Mouse (Mus musculus) intestine, embryonic 15.5 days (tissue): Measurements from ENCODE around the gene Mapk10. TPM values are rescaled to one million over a fixed set of nuclear protein-coding genes. Genes with fewer than 3 reads are reported as not detected.

ENCODE experiments used
- ATAC-seq: fragments of 200-750 bp; cut with Nextera tagmentation; 2 replicates; pipeline ENCODE4 v1.8.0; 2017; ENCODE audit warnings: moderate TSS enrichment, moderate library complexity
- H3K27ac ChIP-seq: fragments of 300-500 bp; sonication (generic); 2 replicates; pipeline ENCODE4 v1.5.1; 2015; ENCODE audit warnings: mild to moderate bottlenecking, inconsistent platforms
- H3K27me3 ChIP-seq: fragments of 300-500 bp; sonication (generic); replicated peaks from 2 replicates; pipeline ENCODE4 v1.6.1; 2015; ENCODE audit warnings: inconsistent platforms
- H3K36me3 ChIP-seq: fragments of 300-500 bp; sonication (generic); 2 replicates; pipeline ENCODE4 v1.6.1; 2015; ENCODE audit warnings: inconsistent platforms
- H3K4me1 ChIP-seq: fragments of 300-500 bp; sonication (generic); replicated peaks from 2 replicates; pipeline ENCODE4 v1.6.1; 2015; ENCODE audit warnings: inconsistent platforms
- H3K4me2 ChIP-seq: fragments of 300-500 bp; sonication (generic); replicated peaks from 2 replicates; pipeline ENCODE4 v1.6.1; 2015; ENCODE audit warnings: mild to moderate bottlenecking, inconsistent platforms
- H3K4me3 ChIP-seq: fragments of 300-500 bp; sonication (generic); replicated peaks from 2 replicates; pipeline ENCODE4 v1.5.1; 2015; ENCODE audit warnings: inconsistent platforms
- H3K9ac ChIP-seq: fragments of 300-500 bp; sonication (generic); 2 replicates; pipeline ENCODE4 v1.6.1; 2015; ENCODE audit warnings: inconsistent platforms
- H3K9me3 ChIP-seq: fragments of 300-500 bp; sonication (generic); 2 replicates; pipeline ENCODE4 v1.6.1; 2016; ENCODE audit warnings: inconsistent platforms
- WGBS: fragments of 180-500 bp; shearing (Covaris S2); methylation state at CpG from one replicate; pipeline ENCODE4 v1.1.7; 2015; 5-methylcytosine and 5-hydroxymethylcytosine counted together
- polyA plus RNA-seq: library from polyadenylated mRNA; unstranded; fragments of >200 nt; fragmentation: Nextera tagmentation; extraction: Ambion mirVana; gene quantifications from 2 replicates; pipeline ENCODE4 v1.2.1, GENCODE M21; 2015

The Mapk10 gene
- polyA plus RNA-seq, 1 experiment from 2014 or later = 6.5 TPM

DNA sequence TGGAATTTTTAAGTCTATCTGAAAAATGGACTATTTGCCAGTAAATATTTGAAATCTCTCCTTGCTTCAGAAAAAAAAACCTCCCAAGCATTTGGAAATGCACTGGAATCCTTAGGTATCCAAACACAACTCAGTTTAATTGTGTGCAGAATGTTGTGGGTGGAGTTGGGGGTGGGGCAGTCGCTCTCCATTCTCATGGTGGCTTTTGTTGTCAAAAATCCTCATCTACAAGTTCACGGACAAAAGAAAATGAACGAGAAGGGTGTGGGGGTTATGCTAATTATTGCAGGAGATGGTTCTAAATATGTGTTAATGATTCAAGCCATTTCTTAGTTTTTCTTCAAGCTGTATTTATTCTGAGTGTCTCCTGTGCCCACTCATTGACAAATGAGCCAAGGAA, 49.6 kb downstream of the Mapk10 start:
- H3K4me2 ChIP-seq = no peak overlapping the region
- ATAC-seq = no peak
- 60% methylated on average over 3 of the region's 3 CpGs for WGBS
- H3K9ac ChIP-seq = no peak overlapping the region
- no peak overlapping the region for H3K4me3 ChIP-seq
- no peaks in the 10 kb centered on the region for H3K36me3 ChIP-seq
- no peaks in the 10 kb centered on the region for H3K27me3 ChIP-seq
- H3K27ac ChIP-seq = no peak overlapping the region
- no peaks in the 10 kb centered on the region for H3K4me1 ChIP-seq
- H3K9me3 ChIP-seq = no peaks in the 10 kb centered on the region

- Histone ChIP-seq H3K9me3 (no peaks in the 10 kb centered on the region), H3K27me3 (no peaks in the 10 kb centered on the region), H3K4me1 (no peaks in the 10 kb centered on the region), H3K27ac (no peak overlapping the region), H3K9ac (no peak overlapping the region), H3K36me3 (no peaks in the 10 kb centered on the region), H3K4me3 (no peak overlapping the region), H3K4me2 (no peak overlapping the region)
- ATAC-seq = no peak
- 20% methylated on average over 1 of the region's 1 CpGs for WGBS
Measured at GRCm38 (mm10) chr5:103161196-103161540, 50.0 kb downstream of the Mapk10 start.

DNA sequence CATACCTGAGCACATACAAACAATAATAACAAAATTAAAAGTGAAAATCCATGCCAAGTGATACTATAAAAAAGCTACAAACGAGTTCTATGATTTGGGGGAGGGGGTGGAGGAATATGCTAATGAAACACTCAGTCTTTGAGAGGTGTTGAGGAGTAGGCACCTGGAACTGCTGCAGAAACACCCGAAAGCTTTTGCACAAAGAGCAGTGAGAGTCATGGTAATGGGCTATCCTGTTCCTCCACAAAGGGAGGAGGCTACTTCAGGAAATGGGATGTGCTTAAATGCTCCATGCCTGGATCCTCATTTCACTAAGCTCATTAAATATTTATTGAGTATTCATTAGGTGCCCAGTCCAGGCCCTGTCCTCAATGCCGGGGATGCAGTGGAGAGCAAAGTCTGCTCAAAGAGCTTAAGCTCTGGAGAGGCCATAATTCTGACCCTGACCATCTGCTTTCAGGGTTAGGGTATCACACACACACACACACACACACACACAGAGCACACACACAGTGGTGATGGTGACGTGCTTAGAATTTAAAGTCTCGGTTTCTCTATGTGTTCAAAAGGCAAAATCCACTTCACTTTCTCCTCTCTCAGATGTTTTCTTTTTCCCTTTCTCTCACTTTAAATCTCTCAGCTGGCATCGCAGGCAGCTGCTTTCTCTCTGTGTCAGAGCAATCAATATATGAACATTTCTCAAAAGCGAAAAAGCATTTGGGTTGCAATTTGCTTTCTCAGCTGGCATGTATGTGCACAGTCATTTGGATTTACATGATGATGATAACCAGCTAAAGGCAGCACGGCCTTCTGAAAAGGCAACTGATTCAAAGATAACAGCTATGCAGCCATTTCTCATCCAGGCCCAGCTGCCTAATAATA, 50.6 kb downstream of the Mapk10 start:
- Histone ChIP-seq H3K27ac (no peak overlapping the region), H3K4me1 (no peaks in the 10 kb centered on the region), H3K9me3 (no peaks in the 10 kb centered on the region), H3K4me3 (no peak overlapping the region), H3K9ac (no peak overlapping the region), H3K4me2 (no peak overlapping the region), H3K27me3 (no peaks in the 10 kb centered on the region), H3K36me3 (no peaks in the 10 kb centered on the region)
- WGBS = 60% methylated on average over 8 of the region's 8 CpGs
- no peak for ATAC-seq

DNA sequence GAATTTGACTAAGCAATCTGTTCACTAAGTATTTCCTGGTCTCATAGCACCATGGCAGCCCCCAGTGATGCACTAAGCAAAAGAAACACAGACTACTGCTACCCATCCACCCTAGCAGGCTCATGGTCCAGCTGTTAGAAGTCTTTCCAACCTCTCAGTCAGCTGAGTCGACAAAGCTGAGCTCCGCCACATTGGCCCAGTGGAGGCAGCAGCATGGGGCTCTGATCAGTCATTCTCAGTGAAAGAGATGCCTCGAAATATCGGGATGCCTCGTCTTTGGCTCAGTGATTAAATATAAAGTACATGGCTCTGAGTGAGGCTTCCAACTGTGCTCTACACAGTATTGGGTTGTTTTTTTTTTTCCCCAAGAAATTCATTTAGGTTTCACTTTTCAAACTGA, 70.2 kb downstream of the Mapk10 start:
- no peak overlapping the region for H3K4me2 ChIP-seq
- H3K9me3 ChIP-seq = no peaks in the 10 kb centered on the region
- no peaks in the 10 kb centered on the region for H3K4me1 ChIP-seq
- ATAC-seq = no peak
- H3K27ac ChIP-seq = no peak overlapping the region
- H3K4me3 ChIP-seq = no peak overlapping the region
- 80% methylated on average over 5 of the region's 5 CpGs for WGBS
- H3K9ac ChIP-seq = no peak overlapping the region
- H3K36me3 ChIP-seq = no peaks in the 10 kb centered on the region
- H3K27me3 ChIP-seq = no peaks in the 10 kb centered on the region

DNA sequence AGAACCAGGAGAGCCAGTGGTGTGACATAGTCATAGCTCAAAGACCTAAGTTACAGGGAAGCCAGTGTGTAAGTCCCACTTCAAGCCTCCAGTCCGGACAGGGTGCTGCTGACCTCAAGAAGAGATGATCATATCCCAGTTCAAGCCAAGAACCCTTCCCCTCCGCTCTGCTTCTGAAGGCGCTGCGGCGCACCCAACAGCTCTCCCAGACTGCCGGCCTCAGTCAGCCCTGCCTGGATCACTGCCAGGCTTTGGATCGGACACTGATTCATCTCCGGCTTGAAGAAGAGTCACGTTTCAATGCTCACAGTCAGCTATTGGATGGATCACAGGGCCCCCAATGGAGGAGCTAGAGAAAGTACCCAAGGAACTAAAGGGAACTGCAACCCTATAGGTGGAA, 76.3 kb downstream of the Mapk10 start:
- Histone ChIP-seq H3K4me1 (no peaks in the 10 kb centered on the region), H3K4me2 (no peak overlapping the region), H3K36me3 (no peaks in the 10 kb centered on the region), H3K27ac (no peak overlapping the region), H3K4me3 (no peak overlapping the region), H3K9me3 (no peaks in the 10 kb centered on the region), H3K27me3 (no peaks in the 10 kb centered on the region), H3K9ac (no peak overlapping the region)
- 64% methylated on average over 9 of the region's 9 CpGs for WGBS
- no peak for ATAC-seq

DNA sequence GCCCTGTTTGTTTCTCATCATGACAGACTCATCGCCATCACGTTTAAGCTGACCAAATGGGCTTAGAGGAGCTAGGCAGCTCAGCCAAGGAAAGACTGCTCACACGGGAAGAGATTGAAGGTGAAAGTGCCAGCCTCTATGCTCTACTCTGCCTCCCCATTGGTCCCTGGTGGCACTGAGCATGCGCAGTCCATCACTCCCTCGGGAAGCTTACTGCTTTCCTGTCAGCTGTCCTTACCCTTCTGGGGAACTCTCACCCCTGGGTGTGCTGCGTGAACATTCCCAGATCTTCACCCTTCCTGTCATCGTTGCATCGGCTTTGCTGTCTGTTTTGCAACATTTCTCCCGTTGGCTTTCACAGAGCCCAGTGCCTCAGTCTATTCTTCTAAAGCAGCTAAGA, 77.5 kb downstream of the Mapk10 start:
- 65% methylated on average over 9 of the region's 9 CpGs for WGBS
- no peak for ATAC-seq
- no peak overlapping the region for H3K9ac ChIP-seq
- no peaks in the 10 kb centered on the region for H3K36me3 ChIP-seq
- no peak overlapping the region for H3K4me3 ChIP-seq
- H3K4me1 ChIP-seq = no peaks in the 10 kb centered on the region
- H3K4me2 ChIP-seq = no peak overlapping the region
- no peaks in the 10 kb centered on the region for H3K27me3 ChIP-seq
- H3K9me3 ChIP-seq = no peaks in the 10 kb centered on the region
- no peak overlapping the region for H3K27ac ChIP-seq

- ATAC-seq = no peak
- H3K27me3 ChIP-seq = no peaks in the 10 kb centered on the region
- no peaks in the 10 kb centered on the region for H3K4me1 ChIP-seq
- H3K4me3 ChIP-seq = no peak overlapping the region
- no peak overlapping the region for H3K27ac ChIP-seq
- no peaks in the 10 kb centered on the region for H3K36me3 ChIP-seq
- WGBS = 76% methylated on average over 6 of the region's 6 CpGs
- no peaks in the 10 kb centered on the region for H3K9me3 ChIP-seq
- H3K4me2 ChIP-seq = no peak overlapping the region
- H3K9ac ChIP-seq = no peak overlapping the region
Measured at GRCm38 (mm10) chr5:103132814-103133213, 78.3 kb downstream of the Mapk10 start.

GRCm38 (mm10) chr5:103119618-103120017, 91.5 kb downstream of the Mapk10 start:
- WGBS = 67% methylated on average over 3 of the region's 3 CpGs
- no peak for ATAC-seq
- H3K27ac ChIP-seq = no peak overlapping the region

GRCm38 (mm10) chr5:103115571-103115970, 95.6 kb downstream of the Mapk10 start:
- 87% methylated on average over 7 of the region's 7 CpGs for WGBS
- Histone ChIP-seq H3K4me2 (no peak overlapping the region), H3K27ac (no peak overlapping the region), H3K36me3 (no peaks in the 10 kb centered on the region), H3K9ac (no peak overlapping the region), H3K27me3 (no peaks in the 10 kb centered on the region), H3K4me1 (no peaks in the 10 kb centered on the region), H3K4me3 (no peak overlapping the region), H3K9me3 (no peaks in the 10 kb centered on the region)
- ATAC-seq = no peak

More at GRCm38 (mm10) chr5:103119618-103120017, 91.5 kb downstream of the Mapk10 start:
- no peaks in the 10 kb centered on the region for H3K9me3 ChIP-seq
- H3K27me3 ChIP-seq = no peaks in the 10 kb centered on the region
- H3K4me3 ChIP-seq = no peak overlapping the region
- H3K4me2 ChIP-seq = no peak overlapping the region
- H3K9ac ChIP-seq = no peak overlapping the region
- no peaks in the 10 kb centered on the region for H3K36me3 ChIP-seq
- no peaks in the 10 kb centered on the region for H3K4me1 ChIP-seq

DNA sequence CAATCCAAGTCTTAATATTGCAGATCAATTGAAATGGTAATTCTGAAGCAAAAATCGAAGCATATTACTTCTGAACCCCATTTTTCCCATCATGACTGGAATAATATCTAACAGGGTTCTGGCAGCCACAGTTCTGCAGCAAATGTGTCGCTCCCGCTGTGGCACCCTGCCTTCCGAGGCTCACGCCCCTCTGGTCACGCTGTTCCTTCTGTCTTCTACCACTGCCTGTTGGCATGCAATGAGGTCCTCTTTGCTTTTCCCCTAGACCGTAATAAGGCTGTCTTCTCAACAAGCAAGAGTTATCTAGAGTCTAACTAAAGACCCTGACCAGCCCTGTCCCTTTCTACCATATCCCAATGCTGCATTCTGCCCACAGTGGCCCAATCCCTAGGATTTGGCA, 98.7 kb downstream of the Mapk10 start:
- no peaks in the 10 kb centered on the region for H3K27me3 ChIP-seq
- no peak overlapping the region for H3K4me3 ChIP-seq
- WGBS = 89% methylated on average over 7 of the region's 7 CpGs
- no peaks in the 10 kb centered on the region for H3K9me3 ChIP-seq
- H3K4me1 ChIP-seq = no peaks in the 10 kb centered on the region
- H3K4me2 ChIP-seq = no peak overlapping the region
- H3K27ac ChIP-seq = no peak overlapping the region
- no peaks in the 10 kb centered on the region for H3K36me3 ChIP-seq
- ATAC-seq = no peak
- no peak overlapping the region for H3K9ac ChIP-seq

DNA sequence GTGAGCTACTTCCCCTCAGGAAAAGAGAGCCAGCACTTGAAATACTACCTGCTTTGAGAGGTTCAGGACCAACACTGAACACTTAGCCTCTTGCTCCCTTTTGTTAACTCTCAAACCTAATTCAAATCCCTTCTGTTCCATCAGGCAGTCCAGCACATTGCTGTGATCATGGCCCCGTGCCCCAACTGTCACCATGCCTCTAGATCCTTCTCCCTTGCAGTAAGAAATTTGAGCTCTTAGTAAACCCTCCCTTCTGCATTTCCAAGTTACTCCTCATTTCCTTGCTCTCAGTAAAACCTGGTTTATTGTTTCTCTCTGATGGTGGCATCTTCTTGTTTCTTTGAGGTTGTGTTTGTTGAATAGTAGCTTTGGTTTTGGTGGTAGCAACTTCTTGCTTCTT, 101.7 kb downstream of the Mapk10 start:
- Histone ChIP-seq H3K9ac (no peak overlapping the region), H3K27me3 (no peaks in the 10 kb centered on the region), H3K9me3 (no peaks in the 10 kb centered on the region), H3K4me2 (no peak overlapping the region), H3K4me1 (no peaks in the 10 kb centered on the region), H3K36me3 (no peaks in the 10 kb centered on the region), H3K27ac (no peak overlapping the region), H3K4me3 (no peak overlapping the region)
- no peak for ATAC-seq
- WGBS = 67% methylated on average over 1 of the region's 1 CpGs

DNA sequence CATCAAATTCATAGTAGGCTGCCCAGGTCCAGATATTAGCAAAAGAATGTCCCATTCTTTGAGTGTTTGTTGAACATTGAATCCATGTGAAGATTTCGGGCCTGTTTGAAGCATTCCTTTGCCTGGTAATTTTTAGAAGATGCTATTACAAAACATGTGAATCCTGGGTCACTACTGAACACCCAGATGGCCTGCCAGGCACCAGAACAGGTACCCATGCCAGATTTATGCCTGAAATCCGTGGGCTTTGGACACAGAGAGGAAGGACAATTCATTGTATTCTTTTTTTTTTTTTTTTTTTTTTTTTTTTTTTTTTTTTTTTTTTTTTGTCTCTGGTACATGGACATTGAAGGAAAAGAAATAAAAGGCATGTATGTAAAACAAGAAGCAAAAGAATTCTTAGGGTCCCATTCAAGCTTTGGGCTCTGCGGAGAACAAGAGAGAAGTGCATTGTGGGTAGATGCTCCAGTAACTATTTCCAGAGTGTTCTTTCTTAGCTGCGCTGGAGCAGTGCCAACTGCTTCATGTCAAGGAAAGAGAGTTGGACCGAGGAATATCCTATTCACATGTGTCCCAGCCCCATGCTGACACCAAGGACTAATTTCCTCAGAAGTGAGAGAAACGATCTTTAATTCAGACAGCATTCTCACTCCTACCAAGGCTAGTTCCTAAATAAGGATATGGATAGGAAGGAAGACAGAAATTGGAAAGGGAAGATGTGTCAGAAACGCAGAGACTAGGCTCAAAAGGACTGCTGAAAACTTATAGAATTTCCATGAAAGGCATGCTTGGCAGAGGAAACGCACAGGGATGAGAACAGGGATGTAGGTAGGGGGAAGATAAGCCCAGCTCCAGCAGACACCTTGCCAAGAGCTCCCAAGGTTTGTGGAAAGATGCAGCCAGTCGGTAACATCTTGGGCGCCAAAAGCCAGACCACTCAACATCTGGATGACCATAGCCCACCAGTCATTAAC, 105.4 kb downstream of the Mapk10 start:
- ATAC-seq = no peak
- H3K9ac ChIP-seq = no peak overlapping the region
- WGBS = 84% methylated on average over 10 of the region's 10 CpGs

More for the DNA sequence above, 105.4 kb downstream of the Mapk10 start:
- no peaks in the 10 kb centered on the region for H3K27me3 ChIP-seq
- no peaks in the 10 kb centered on the region for H3K36me3 ChIP-seq
- H3K4me1 ChIP-seq = no peaks in the 10 kb centered on the region
- no peak overlapping the region for H3K27ac ChIP-seq
- no peaks in the 10 kb centered on the region for H3K9me3 ChIP-seq
- H3K4me3 ChIP-seq = no peak overlapping the region
- no peak overlapping the region for H3K4me2 ChIP-seq
